Mouse (Mus musculus) embryonic facial prominence, embryonic 11.5 days (tissue): ENCODE data around the gene Gtf2ird1. TPM values are rescaled to one million over a fixed set of nuclear protein-coding genes. Genes with fewer than 3 reads are reported as not detected.
"Not testable (repeated sequence)": the region's sequence is repeated elsewhere in the genome, so short reads cannot be mapped to it uniquely, and the experiment has no call there.

Experiments used
- ATAC-seq: fragments of 200-750 bp; cut with Nextera tagmentation; replicated peaks from 2 replicates; pipeline ENCODE4 v1.8.0; 2017; ENCODE audit warnings: low read depth; ENCODE audit not compliant: insufficient number of reproducible peaks, low FRiP score, low TSS enrichment
- DNase-seq: peaks from one replicate; pipeline ENCODE4 v3.0.0-alpha.2; 2015; ENCODE audit warnings: low spot score
- H3K27ac ChIP-seq: fragments of 300-500 bp; sonication (generic); replicated peaks from 2 replicates; pipeline ENCODE4 v1.5.1; 2014; ENCODE audit warnings: mild to moderate bottlenecking, low read depth, low read length, control low read depth
- H3K27me3 ChIP-seq: fragments of 300-500 bp; sonication (generic); 2 replicates; pipeline ENCODE4 v1.6.1; 2014; ENCODE audit warnings: mild to moderate bottlenecking, low read length, moderate library complexity, mixed read lengths; ENCODE audit not compliant: control insufficient read depth, insufficient read depth
- H3K36me3 ChIP-seq: fragments of 300-500 bp; sonication (generic); replicated peaks from 2 replicates; pipeline ENCODE4 v1.6.1; 2014; ENCODE audit warnings: low read depth, mild to moderate bottlenecking, low read length, moderate library complexity, mixed read lengths; ENCODE audit not compliant: control insufficient read depth, insufficient read depth
- H3K4me1 ChIP-seq: fragments of 300-500 bp; sonication (generic); 2 replicates; pipeline ENCODE4 v1.6.1; 2014; ENCODE audit warnings: low read length, mixed read lengths; ENCODE audit not compliant: control insufficient read depth, insufficient read depth
- H3K4me2 ChIP-seq: fragments of 300-500 bp; sonication (generic); 2 replicates; pipeline ENCODE4 v1.6.1; 2014; ENCODE audit warnings: low read depth, mild to moderate bottlenecking, control low read depth, low read length, moderate library complexity
- H3K4me3 ChIP-seq: fragments of 300-500 bp; sonication (generic); 2 replicates; pipeline ENCODE4 v1.5.1; 2014; ENCODE audit warnings: low read depth, low read length, control low read depth
- H3K9ac ChIP-seq: fragments of 300-500 bp; sonication (generic); replicated peaks from 2 replicates; pipeline ENCODE4 v1.6.1; 2014; ENCODE audit warnings: mild to moderate bottlenecking, control low read depth, low read length
- H3K9me3 ChIP-seq: fragments of 300-500 bp; sonication (generic); replicated peaks from 2 replicates; pipeline ENCODE4 v1.6.1; 2016; ENCODE audit warnings: mild to moderate bottlenecking, low read length, inconsistent platforms, mixed read lengths; ENCODE audit not compliant: control insufficient read depth
- WGBS: fragments of 180-500 bp; shearing (Covaris S2); extraction: QIAGEN DNeasy Blood & Tissue Kit; methylation state at CpG from one replicate; pipeline ENCODE4 v1.1.7; 2014; 5-methylcytosine and 5-hydroxymethylcytosine counted together
- polyA plus RNA-seq: library from polyadenylated mRNA; unstranded; fragments of >200 nt; fragmentation: Nextera tagmentation; extraction: Ambion mirVana; gene quantifications from 2 replicates; pipeline ENCODE4 v1.2.1, GENCODE M21; 2014

Gene Gtf2ird1
- polyA plus RNA-seq, 1 experiment from 2014 or later, result 99.8 TPM

- DNase-seq (no peak), ATAC-seq (no peak)
- no peak overlapping the region for H3K4me3 ChIP-seq
- H3K36me3 ChIP-seq, result peaks cover 19% of the 10 kb centered on the region
- no peaks in the 10 kb centered on the region for H3K9me3 ChIP-seq
- no peak overlapping the region for H3K4me2 ChIP-seq
- H3K9ac ChIP-seq, result no peak overlapping the region
- H3K27ac ChIP-seq, result no peak overlapping the region
- no peaks in the 10 kb centered on the region for H3K4me1 ChIP-seq
- H3K27me3 ChIP-seq, result no peaks in the 10 kb centered on the region
- WGBS, result 95% methylated on average over 4 of the region's 4 CpGs
Measured at GRCm38 (mm10) chr5:134359101-134359500, 97.4 kb downstream of the Gtf2ird1 start.

- not testable (repeated sequence) for H3K9me3 ChIP-seq, H3K4me2 ChIP-seq, H3K9ac ChIP-seq, H3K27me3 ChIP-seq, H3K4me1 ChIP-seq, H3K27ac ChIP-seq, ATAC-seq, H3K4me3 ChIP-seq, DNase-seq
- WGBS, result 85% methylated on average over 4 of the region's 4 CpGs
- H3K36me3 ChIP-seq, result peaks cover 15% of the 10 kb centered on the region
Measured at GRCm38 (mm10) chr5:134355372-134355771, 101.1 kb downstream of the Gtf2ird1 start.

- H3K9ac ChIP-seq, result no peak overlapping the region
- H3K36me3 ChIP-seq, result no peaks in the 10 kb centered on the region
- no peak for DNase-seq
- no peaks in the 10 kb centered on the region for H3K9me3 ChIP-seq
- H3K4me2 ChIP-seq, result no peak overlapping the region
- H3K4me1 ChIP-seq, result 0 out of 2 replicates have a peak, but pooled peaks cover 3% of the 10 kb centered on the region
- 61% methylated on average over 4 of the region's 4 CpGs for WGBS
- ATAC-seq, result no peak
- H3K27me3 ChIP-seq, result no peaks in the 10 kb centered on the region
- H3K4me3 ChIP-seq, result no peak overlapping the region
- H3K27ac ChIP-seq, result no peak overlapping the region
Measured at GRCm38 (mm10) chr5:134353117-134353516, 103.4 kb downstream of the Gtf2ird1 start.

- no peak overlapping the region for H3K4me3 ChIP-seq
- DNase-seq (no peak), ATAC-seq (no peak)
- H3K36me3 ChIP-seq, result no peaks in the 10 kb centered on the region
- no peaks in the 10 kb centered on the region for H3K9me3 ChIP-seq
- no peak overlapping the region for H3K27ac ChIP-seq
- no peak overlapping the region for H3K4me2 ChIP-seq
- no peaks in the 10 kb centered on the region for H3K27me3 ChIP-seq
- WGBS, result 86% methylated on average over 3 of the region's 3 CpGs
- H3K4me1 ChIP-seq, result 0 out of 2 replicates have a peak, but pooled peaks cover 3% of the 10 kb centered on the region
- no peak overlapping the region for H3K9ac ChIP-seq
Measured at GRCm38 (mm10) chr5:134352527-134353001, 104.0 kb downstream of the Gtf2ird1 start.

- 0 out of 2 replicates have a peak overlapping the region, but pooled peaks have one; percentile 7 for H3K4me2 ChIP-seq
- no peaks in the 10 kb centered on the region for H3K9me3 ChIP-seq
- no peak overlapping the region for H3K9ac ChIP-seq
- H3K36me3 ChIP-seq, result no peaks in the 10 kb centered on the region
- no peak overlapping the region for H3K27ac ChIP-seq
- H3K4me1 ChIP-seq, result 0 out of 2 replicates have a peak, but pooled peaks cover 3% of the 10 kb centered on the region
- WGBS, result 19% methylated on average over 10 of the region's 10 CpGs
- no peaks in the 10 kb centered on the region for H3K27me3 ChIP-seq
- ATAC-seq, result peak; percentile 68
- peak; percentile 74 for DNase-seq
- no peak overlapping the region for H3K4me3 ChIP-seq
Measured at GRCm38 (mm10) chr5:134350660-134351059, 105.9 kb downstream of the Gtf2ird1 start.

- no peaks in the 10 kb centered on the region for H3K9me3 ChIP-seq
- ATAC-seq (no peak), DNase-seq (no peak)
- H3K4me3 ChIP-seq, result no peak overlapping the region
- 0 out of 2 replicates have a peak, but pooled peaks cover 3% of the 10 kb centered on the region for H3K4me1 ChIP-seq
- no peaks in the 10 kb centered on the region for H3K27me3 ChIP-seq
- H3K27ac ChIP-seq, result no peak overlapping the region
- 76% methylated on average over 2 of the region's 2 CpGs for WGBS
- no peak overlapping the region for H3K4me2 ChIP-seq
- H3K36me3 ChIP-seq, result no peaks in the 10 kb centered on the region
- H3K9ac ChIP-seq, result no peak overlapping the region
Measured at GRCm38 (mm10) chr5:134347066-134347465, 109.5 kb downstream of the Gtf2ird1 start.

GRCm38 (mm10) chr5:134345449-134345848 is 111.1 kb downstream of the Gtf2ird1 start:
- 0 out of 2 replicates have a peak, but pooled peaks cover under 1% of the 10 kb centered on the region for H3K4me1 ChIP-seq
- H3K27ac ChIP-seq, result no peak overlapping the region
- H3K9ac ChIP-seq, result no peak overlapping the region
- no peak overlapping the region for H3K4me2 ChIP-seq
- 87% methylated on average over 9 of the region's 9 CpGs for WGBS
- no peaks in the 10 kb centered on the region for H3K36me3 ChIP-seq
- no peaks in the 10 kb centered on the region for H3K27me3 ChIP-seq
- DNase-seq, result no peak
- no peaks in the 10 kb centered on the region for H3K9me3 ChIP-seq
- ATAC-seq, result no peak
- H3K4me3 ChIP-seq, result no peak overlapping the region

GRCm38 (mm10) chr5:134344076-134344475 is 112.4 kb downstream of the Gtf2ird1 start:
- no peaks in the 10 kb centered on the region for H3K9me3 ChIP-seq
- H3K27ac ChIP-seq, result no peak overlapping the region
- H3K36me3 ChIP-seq, result no peaks in the 10 kb centered on the region
- DNase-seq, result no peak
- no peak for ATAC-seq
- no peak overlapping the region for H3K4me2 ChIP-seq
- H3K9ac ChIP-seq, result no peak overlapping the region
- no peak overlapping the region for H3K4me3 ChIP-seq
- 86% methylated on average over 8 of the region's 8 CpGs for WGBS
- no peaks in the 10 kb centered on the region for H3K27me3 ChIP-seq
- H3K4me1 ChIP-seq, result no peaks in the 10 kb centered on the region
